Mouse (Mus musculus) limb, embryonic 11.5 days (tissue): ENCODE data around the gene Mtfr2. TPM values are rescaled to one million over a fixed set of nuclear protein-coding genes. Genes with fewer than 3 reads are reported as not detected.

Experiments
- ATAC-seq: fragments of 200-750 bp; cut with Nextera tagmentation; 2 replicates; pipeline ENCODE4 v1.8.0; 2017; ENCODE audit warnings: low read depth; ENCODE audit not compliant: insufficient number of reproducible peaks, low FRiP score, low TSS enrichment
- DNase-seq: peaks from one replicate; pipeline ENCODE4 v3.0.0-alpha.2; 2015; ENCODE audit warnings: low spot score
- H3K27ac ChIP-seq: fragments of 300-500 bp; sonication (generic); replicated peaks from 2 replicates; pipeline ENCODE4 v1.5.1; 2014; ENCODE audit warnings: low read depth, mild to moderate bottlenecking, low read length
- H3K27me3 ChIP-seq: fragments of 300-500 bp; sonication (generic); 2 replicates; pipeline ENCODE4 v1.6.1; 2014; ENCODE audit warnings: mild to moderate bottlenecking, low read length, mixed read lengths; ENCODE audit not compliant: control insufficient read depth, insufficient read depth
- H3K36me3 ChIP-seq: fragments of 300-500 bp; sonication (generic); 2 replicates; pipeline ENCODE4 v1.6.1; 2014; ENCODE audit warnings: mild to moderate bottlenecking, low read length, moderate library complexity, mixed read lengths; ENCODE audit not compliant: control insufficient read depth, insufficient read depth
- H3K4me1 ChIP-seq: fragments of 300-500 bp; sonication (generic); 2 replicates; pipeline ENCODE4 v1.6.1; 2014; ENCODE audit warnings: low read length, mixed read lengths; ENCODE audit not compliant: control insufficient read depth, insufficient read depth
- H3K4me2 ChIP-seq: fragments of 300-500 bp; sonication (generic); 2 replicates; pipeline ENCODE4 v1.6.1; 2014; ENCODE audit warnings: low read depth, mild to moderate bottlenecking, moderate library complexity; ENCODE audit not compliant: severe bottlenecking
- H3K4me3 ChIP-seq: fragments of 300-500 bp; sonication (generic); 2 replicates; pipeline ENCODE4 v1.5.1; 2014; ENCODE audit warnings: low read depth, low read length
- H3K9ac ChIP-seq: fragments of 300-500 bp; sonication (generic); 2 replicates; pipeline ENCODE4 v1.6.1; 2014; ENCODE audit warnings: mild to moderate bottlenecking, low read length
- H3K9me3 ChIP-seq: fragments of 300-500 bp; sonication (generic); 2 replicates; pipeline ENCODE4 v1.6.1; 2016; ENCODE audit warnings: low read length; ENCODE audit not compliant: control insufficient read depth
- WGBS: fragments of 180-500 bp; shearing (Covaris S2); extraction: QIAGEN DNeasy Blood & Tissue Kit; methylation state at CpG from one replicate; pipeline ENCODE4 v1.1.7; 2014; 5-methylcytosine and 5-hydroxymethylcytosine counted together
- polyA plus RNA-seq: library from polyadenylated mRNA; unstranded; fragments of >200 nt; fragmentation: Nextera tagmentation; extraction: Ambion mirVana; gene quantifications from 2 replicates; pipeline ENCODE4 v1.2.1, GENCODE M21; 2014

Gene Mtfr2
- 1.6 and 3.4 TPM in 2 replicates for polyA plus RNA-seq

- WGBS: 1% methylated on average over 56 of the region's 58 CpGs
- peak within 1 kb of the TSS; percentile 39; the same call in 1 of the 2 replicates for H3K27ac ChIP-seq
- DNase-seq: peak; percentile 97
Measured at GRCm38 (mm10) chr10:20347285-20348214, at the start of gene Mtfr2. Gene Mtfr2, plus strand, starts transcription at chr10:20347770.

GRCm38 (mm10) chr10:20298152-20298920 lies 49.2 kb upstream of the Mtfr2 start:
- ATAC-seq (no peak), DNase-seq (no peak)
- Histone ChIP-seq H3K9me3 (no peaks in the 10 kb centered on the region), H3K9ac (no peak overlapping the region), H3K4me2 (no peak overlapping the region), H3K36me3 (no peaks in the 10 kb centered on the region), H3K4me1 (no peaks in the 10 kb centered on the region), H3K27ac (no peak overlapping the region), H3K4me3 (no peak overlapping the region), H3K27me3 (no peaks in the 10 kb centered on the region)
- 58% methylated on average over 3 of the region's 3 CpGs for WGBS

More at GRCm38 (mm10) chr10:20347285-20348214, at the start of gene Mtfr2:
- Histone ChIP-seq H3K9me3 (no peaks in the 10 kb centered on the region), H3K4me2 (peak within 1 kb of the TSS; percentile 63), H3K4me1 (no peaks in the 10 kb centered on the region), H3K4me3 (peak within 1 kb of the TSS; percentile 72), H3K9ac (peak within 1 kb of the TSS; percentile 75), H3K36me3 (peaks cover 20% of the 10 kb centered on the region; the same call in 1 of the 2 replicates), H3K27me3 (no peaks in the 10 kb centered on the region)
- ATAC-seq: peak; percentile 91

GRCm38 (mm10) chr10:20299114-20299513 lies 48.5 kb upstream of the Mtfr2 start:
- H3K4me2 ChIP-seq: no peak overlapping the region
- 84% methylated on average over 5 of the region's 5 CpGs for WGBS
- no peak overlapping the region for H3K27ac ChIP-seq
- no peaks in the 10 kb centered on the region for H3K4me1 ChIP-seq
- no peaks in the 10 kb centered on the region for H3K27me3 ChIP-seq
- H3K9ac ChIP-seq: no peak overlapping the region
- no peaks in the 10 kb centered on the region for H3K9me3 ChIP-seq
- ATAC-seq (no peak), DNase-seq (no peak)
- H3K36me3 ChIP-seq: no peaks in the 10 kb centered on the region
- H3K4me3 ChIP-seq: no peak overlapping the region

- Histone ChIP-seq H3K36me3 (no peaks in the 10 kb centered on the region), H3K4me1 (peaks cover 7% of the 10 kb centered on the region; the same call in 1 of the 2 replicates), H3K9ac (peak overlapping the region; percentile 91), H3K4me2 (peak overlapping the region; percentile 72), H3K9me3 (no peaks in the 10 kb centered on the region), H3K27ac (peak overlapping the region; percentile 99), H3K4me3 (peak overlapping the region; percentile 62), H3K27me3 (no peaks in the 10 kb centered on the region)
- 49% methylated on average over 11 of the region's 11 CpGs for WGBS
- ATAC-seq (no peak), DNase-seq (no peak)
Measured at GRCm38 (mm10) chr10:20310969-20311769, 36.4 kb upstream of the Mtfr2 start.

- peak; percentile 99 for ATAC-seq
- peak within 1 kb of the TSS; percentile 72 for H3K4me2 ChIP-seq
- H3K9ac ChIP-seq: peak within 1 kb of the TSS; percentile 91
- peaks cover 7% of the 10 kb centered on the region; the same call in 1 of the 2 replicates for H3K4me1 ChIP-seq
- H3K27me3 ChIP-seq: no peaks in the 10 kb centered on the region
- H3K9me3 ChIP-seq: no peaks in the 10 kb centered on the region
- WGBS: under 1% methylated on average over 84 of the region's 84 CpGs
- DNase-seq: peak; percentile 100
- H3K27ac ChIP-seq: peak within 1 kb of the TSS; percentile 99
- peak within 1 kb of the TSS; percentile 62 for H3K4me3 ChIP-seq
- no peaks in the 10 kb centered on the region for H3K36me3 ChIP-seq
Measured at GRCm38 (mm10) chr10:20311918-20312735, 35.4 kb upstream of the Mtfr2 start, which contains the start of gene Bclaf1. Gene Bclaf1, plus strand, starts transcription at chr10:20312469.

- H3K9ac ChIP-seq: peak overlapping the region; percentile 91
- under 1% methylated on average over 53 of the region's 54 CpGs for WGBS
- H3K27me3 ChIP-seq: no peaks in the 10 kb centered on the region
- DNase-seq: peak; percentile 92
- H3K9me3 ChIP-seq: no peaks in the 10 kb centered on the region
- peak overlapping the region; percentile 99 for H3K27ac ChIP-seq
- H3K4me1 ChIP-seq: peaks cover 7% of the 10 kb centered on the region; the same call in 1 of the 2 replicates
- no peaks in the 10 kb centered on the region; the same call in 1 of the 2 replicates for H3K36me3 ChIP-seq
- peak; percentile 77 for ATAC-seq
- peak overlapping the region; percentile 62 for H3K4me3 ChIP-seq
- H3K4me2 ChIP-seq: peak overlapping the region; percentile 72
Measured at GRCm38 (mm10) chr10:20312736-20313301, 34.8 kb upstream of the Mtfr2 start.

- no peak for ATAC-seq
- Histone ChIP-seq H3K9ac (peak overlapping the region; percentile 91), H3K4me2 (peak overlapping the region; percentile 39), H3K27me3 (no peaks in the 10 kb centered on the region), H3K36me3 (peaks cover 2% of the 10 kb centered on the region), H3K4me1 (peaks cover 7% of the 10 kb centered on the region; the same call in 1 of the 2 replicates), H3K9me3 (no peaks in the 10 kb centered on the region), H3K4me3 (peak overlapping the region; percentile 62), H3K27ac (no peak overlapping the region)
- WGBS: 41% methylated on average over 13 of the region's 13 CpGs
- DNase-seq: no peak
Measured at GRCm38 (mm10) chr10:20313447-20313846, 34.1 kb upstream of the Mtfr2 start.
